Mouse (Mus musculus) kidney, embryonic 14.5 days (tissue): ENCODE measurements around the gene Capg. TPM values are rescaled to one million over a fixed set of nuclear protein-coding genes. Genes with fewer than 3 reads are reported as not detected.

Experiments
- ATAC-seq: fragments of 200-750 bp; cut with Nextera tagmentation; 2 replicates; pipeline ENCODE4 v1.8.0; 2017; ENCODE audit warnings: moderate number of reproducible peaks, mild to moderate bottlenecking, moderate TSS enrichment, moderate library complexity; ENCODE audit not compliant: low FRiP score, low TSS enrichment
- H3K27ac ChIP-seq: fragments of 300-500 bp; sonication (generic); 2 replicates; pipeline ENCODE4 v1.5.1; 2014; ENCODE audit warnings: low read depth, mild to moderate bottlenecking, low read length, moderate library complexity, mixed read lengths
- H3K27me3 ChIP-seq: fragments of 300-500 bp; sonication (generic); 2 replicates; pipeline ENCODE4 v1.6.1; 2014; ENCODE audit warnings: mild to moderate bottlenecking, low read length; ENCODE audit not compliant: control insufficient read depth, insufficient read depth
- H3K36me3 ChIP-seq: fragments of 300-500 bp; sonication (generic); 2 replicates; pipeline ENCODE4 v1.6.1; 2014; ENCODE audit warnings: low read length, mixed read lengths; ENCODE audit not compliant: control insufficient read depth, insufficient read depth
- H3K4me1 ChIP-seq: fragments of 300-500 bp; sonication (generic); 2 replicates; pipeline ENCODE4 v1.6.1; 2014; ENCODE audit warnings: low read length, mixed read lengths; ENCODE audit not compliant: control insufficient read depth, insufficient read depth
- H3K4me2 ChIP-seq: fragments of 300-500 bp; sonication (generic); replicated peaks from 2 replicates; pipeline ENCODE4 v1.6.1; 2014; ENCODE audit warnings: low read depth, mild to moderate bottlenecking, low read length
- H3K4me3 ChIP-seq: fragments of 300-500 bp; sonication (generic); 2 replicates; pipeline ENCODE4 v1.5.1; 2014; ENCODE audit warnings: mild to moderate bottlenecking, low read length
- H3K9ac ChIP-seq: fragments of 300-500 bp; sonication (generic); 2 replicates; pipeline ENCODE4 v1.6.1; 2014; ENCODE audit warnings: low read depth, mild to moderate bottlenecking, low read length, moderate library complexity
- H3K9me3 ChIP-seq: fragments of 300-500 bp; sonication (generic); 2 replicates; pipeline ENCODE4 v1.6.1; 2016; ENCODE audit warnings: low read length; ENCODE audit not compliant: control insufficient read depth
- WGBS: fragments of 180-500 bp; shearing (Covaris S2); extraction: QIAGEN DNeasy Blood & Tissue Kit; methylation state at CpG from one replicate; pipeline ENCODE4 v1.1.7; 2014; 5-methylcytosine and 5-hydroxymethylcytosine counted together
- polyA plus RNA-seq: library from polyadenylated mRNA; unstranded; fragments of >200 nt; fragmentation: Nextera tagmentation; extraction: Ambion mirVana; gene quantifications from 2 replicates; pipeline ENCODE4 v1.2.1, GENCODE M21; 2014

The Capg gene
- polyA plus RNA-seq, 1 experiment from 2014 or later: 66.6 TPM

DNA sequence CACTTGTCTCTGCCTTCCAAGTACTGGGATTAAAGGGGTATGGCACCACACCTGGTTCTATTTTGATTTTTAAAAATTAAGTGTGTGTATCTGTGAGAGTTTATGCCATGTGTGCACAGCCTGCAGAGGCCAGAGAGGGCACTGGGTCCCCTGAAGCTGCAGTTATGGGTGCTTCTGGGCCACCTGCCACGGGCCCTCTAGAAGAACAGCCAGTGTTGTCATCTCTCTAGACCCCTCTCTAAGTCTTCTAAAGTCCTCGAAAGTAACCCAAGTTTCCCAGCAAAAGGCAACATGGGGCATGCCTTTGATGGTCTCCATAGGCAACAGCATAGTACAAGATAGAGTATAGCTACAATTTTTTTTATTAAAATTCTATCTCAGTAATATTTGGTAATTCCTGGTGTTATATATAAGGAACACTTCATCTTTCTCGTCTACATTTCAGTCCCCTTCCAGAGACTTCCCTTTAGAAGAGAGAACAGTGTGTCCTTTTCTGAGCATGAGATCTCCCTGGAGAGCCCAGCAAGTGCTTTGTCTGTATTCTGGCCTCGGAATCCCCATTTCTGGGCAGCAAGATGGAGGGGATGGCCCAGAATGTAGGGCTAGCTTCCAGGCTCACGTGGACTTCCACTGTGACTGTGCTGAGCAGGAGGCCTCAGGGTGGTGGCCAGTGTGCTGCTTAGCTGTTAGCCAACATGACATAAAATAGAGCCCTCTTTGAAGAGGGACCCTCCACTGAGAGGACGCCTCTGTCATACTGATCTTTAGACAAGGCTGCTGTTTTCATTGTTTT lies 49.0 kb downstream of the Capg start:
- no peaks in the 10 kb centered on the region for H3K36me3 ChIP-seq
- H3K4me1 ChIP-seq: peaks cover 8% of the 10 kb centered on the region; the same call in 1 of the 2 replicates
- ATAC-seq: no peak
- H3K4me2 ChIP-seq: no peak overlapping the region
- no peak overlapping the region for H3K4me3 ChIP-seq
- no peaks in the 10 kb centered on the region for H3K9me3 ChIP-seq
- WGBS: 78% methylated on average over 6 of the region's 6 CpGs
- no peak overlapping the region for H3K27ac ChIP-seq
- no peak overlapping the region for H3K9ac ChIP-seq
- no peaks in the 10 kb centered on the region for H3K27me3 ChIP-seq

DNA sequence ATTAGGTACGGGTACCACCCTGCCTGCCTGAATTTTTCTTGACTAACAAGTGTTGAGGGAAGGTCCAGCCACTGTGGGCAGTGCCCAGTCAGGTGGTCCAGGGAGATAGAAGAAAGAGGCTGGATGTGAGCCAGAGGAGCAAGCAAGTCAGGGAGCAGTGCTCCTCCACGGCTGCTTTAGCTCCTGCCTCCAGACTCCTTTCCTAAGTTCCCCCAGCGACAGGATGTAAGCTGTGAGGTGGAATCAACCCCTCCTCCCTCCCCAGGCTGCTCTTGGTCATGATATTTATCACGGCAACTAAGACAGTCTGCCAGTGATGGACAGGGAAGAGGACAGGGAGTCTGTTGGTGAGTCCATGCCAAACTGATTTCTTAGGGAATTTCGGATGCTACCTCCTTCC lies 49.7 kb downstream of the Capg start:
- peaks cover 11% of the 10 kb centered on the region for H3K4me1 ChIP-seq
- 58% methylated on average over 5 of the region's 5 CpGs for WGBS
- no peaks in the 10 kb centered on the region for H3K36me3 ChIP-seq
- no peak overlapping the region for H3K27ac ChIP-seq
- no peak overlapping the region for H3K9ac ChIP-seq
- H3K4me2 ChIP-seq: no peak overlapping the region
- H3K27me3 ChIP-seq: no peaks in the 10 kb centered on the region
- no peak overlapping the region for H3K4me3 ChIP-seq
- H3K9me3 ChIP-seq: no peaks in the 10 kb centered on the region
- ATAC-seq: no peak

DNA sequence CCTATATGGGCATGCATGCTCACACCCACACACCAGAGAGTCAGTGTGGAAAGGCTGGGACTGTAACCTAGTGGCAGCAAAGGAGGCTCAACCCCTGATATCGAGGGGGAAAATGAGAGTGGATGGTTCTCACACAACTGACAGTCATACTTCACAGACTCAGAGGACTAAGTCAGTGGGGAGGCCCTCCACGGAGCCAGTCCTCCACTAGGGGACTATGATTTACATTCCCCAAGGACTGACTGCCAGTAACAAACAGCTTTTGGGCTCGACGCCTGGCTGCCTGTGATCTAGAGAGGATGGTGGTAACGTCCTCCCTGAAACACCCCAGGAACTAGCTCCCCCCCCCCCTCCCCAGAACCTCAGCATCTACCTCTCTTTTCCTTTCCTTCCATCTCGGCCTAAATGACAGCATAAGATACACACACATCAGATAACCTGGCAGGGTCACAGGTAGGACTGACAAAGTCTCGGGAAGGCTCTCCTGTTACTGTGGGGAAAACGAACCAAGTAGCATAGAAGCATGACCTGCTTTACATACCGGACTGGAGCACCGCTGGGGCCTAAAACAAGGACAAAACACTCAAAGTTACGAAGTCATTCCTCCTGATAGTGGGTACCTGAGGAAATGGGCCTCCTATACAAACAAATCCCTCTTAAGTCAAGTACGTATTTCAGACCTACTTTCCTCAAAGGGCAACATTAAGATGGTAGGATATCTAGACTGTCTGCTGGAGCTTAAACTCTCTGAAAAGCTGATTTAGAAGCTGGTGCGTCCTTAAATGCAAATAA lies 53.1 kb downstream of the Capg start:
- H3K27ac ChIP-seq: no peak overlapping the region
- H3K4me1 ChIP-seq: peaks cover 17% of the 10 kb centered on the region
- H3K4me3 ChIP-seq: peak overlapping the region; percentile 70
- no peaks in the 10 kb centered on the region for H3K9me3 ChIP-seq
- H3K4me2 ChIP-seq: peak overlapping the region; percentile 64
- no peaks in the 10 kb centered on the region for H3K36me3 ChIP-seq
- no peak for ATAC-seq
- H3K27me3 ChIP-seq: no peaks in the 10 kb centered on the region
- H3K9ac ChIP-seq: peak overlapping the region; percentile 64
- WGBS: 37% methylated on average over 13 of the region's 13 CpGs

DNA sequence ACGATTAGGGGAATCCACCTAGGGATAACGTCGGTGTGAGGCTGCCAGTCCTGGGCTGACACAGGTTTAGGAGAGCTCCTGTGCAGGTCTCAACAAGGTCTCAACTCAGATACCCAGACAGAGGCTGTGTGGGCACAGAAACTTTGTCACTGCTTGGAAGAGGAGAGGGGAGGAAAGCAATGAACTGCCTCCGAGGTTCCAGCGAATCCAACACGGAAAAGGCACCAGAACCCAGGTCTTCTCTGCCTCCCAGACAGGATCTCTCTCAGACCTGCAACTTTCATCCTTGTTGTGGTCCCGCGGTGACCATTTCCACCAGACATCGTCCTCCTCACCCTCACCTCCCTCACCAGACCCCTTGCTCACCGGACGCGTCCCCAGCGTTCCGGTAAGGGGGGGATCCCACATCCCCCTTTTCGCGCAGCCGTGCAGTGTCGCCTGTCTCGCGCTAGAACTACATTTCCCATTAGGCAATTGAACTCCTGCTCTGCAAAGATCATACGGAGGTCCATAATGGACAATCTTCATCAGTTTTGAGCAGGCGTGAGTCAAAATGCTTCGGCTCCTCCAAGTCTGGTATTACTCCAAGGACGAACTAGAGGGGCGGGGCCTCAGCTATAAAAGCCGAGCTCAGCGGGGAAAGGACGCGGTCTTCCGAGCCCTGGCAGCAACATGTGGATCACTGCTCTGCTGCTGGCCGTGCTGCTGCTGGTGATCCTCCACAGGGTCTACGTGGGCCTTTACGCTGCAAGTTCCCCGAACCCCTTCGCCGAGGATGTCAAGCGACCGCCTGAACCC lies 54.0 kb downstream of the Capg start, which contains the start of the genes Elmod3 and Retsat:
Gene Elmod3 (minus strand): TSS at position 458 of the 798 bp plus-strand sequence.
Gene Retsat (plus strand): TSS at position 520 of the 798 bp plus-strand sequence.
- Histone ChIP-seq H3K4me2 (peak within 1 kb of the TSS; percentile 64), H3K27me3 (no peaks in the 10 kb centered on the region), H3K4me1 (peaks cover 17% of the 10 kb centered on the region), H3K9me3 (no peaks in the 10 kb centered on the region), H3K4me3 (peak within 1 kb of the TSS; percentile 70), H3K36me3 (peaks cover under 1% of the 10 kb centered on the region; the same call in 1 of the 2 replicates), H3K9ac (peak within 1 kb of the TSS; percentile 64), H3K27ac (peak within 1 kb of the TSS; percentile 76)
- ATAC-seq: peak; percentile 92
- 1% methylated on average over 38 of the region's 38 CpGs for WGBS

DNA sequence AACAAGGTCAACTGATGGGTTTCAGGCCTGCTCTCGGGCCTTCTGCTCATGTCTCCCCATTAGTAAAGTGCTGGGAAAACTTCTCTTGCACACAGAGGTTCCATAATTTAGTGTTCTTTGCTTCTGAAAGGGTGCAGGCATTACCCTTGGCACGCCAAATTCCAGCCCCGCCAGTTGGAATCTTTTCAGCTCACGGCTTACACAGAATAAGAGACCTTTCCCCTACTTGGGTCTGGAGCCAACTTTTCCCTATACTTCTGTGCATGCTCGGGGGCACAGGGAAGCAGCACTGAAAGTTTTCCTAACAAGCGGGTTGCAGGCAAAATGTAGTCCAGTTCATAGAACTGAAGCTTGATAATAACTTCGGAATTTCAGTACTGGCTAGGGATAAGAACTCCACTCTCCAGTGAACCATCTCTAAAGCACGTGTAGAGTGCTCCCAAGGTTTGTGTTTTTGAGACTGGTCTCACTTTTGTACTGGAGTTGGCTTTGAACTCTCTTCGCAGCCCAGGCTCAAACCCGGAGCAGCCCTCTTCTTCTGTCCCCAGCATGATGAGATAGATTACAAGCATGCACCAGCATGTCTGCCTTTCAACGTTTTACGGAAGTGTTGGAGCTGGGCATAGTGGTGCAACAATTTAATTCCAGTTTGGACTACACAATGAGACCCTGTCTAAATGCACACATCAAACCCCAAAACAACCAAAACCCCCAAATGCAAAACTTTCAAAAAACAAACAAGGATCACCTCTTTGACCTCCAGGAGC lies 54.8 kb downstream of the Capg start:
- H3K4me3 ChIP-seq: peak overlapping the region; percentile 70
- peak overlapping the region; percentile 64 for H3K9ac ChIP-seq
- 43% methylated on average over 12 of the region's 12 CpGs for WGBS
- H3K4me2 ChIP-seq: peak overlapping the region; percentile 64
- peaks cover 7% of the 10 kb centered on the region; the same call in 1 of the 2 replicates for H3K36me3 ChIP-seq
- H3K4me1 ChIP-seq: peaks cover 17% of the 10 kb centered on the region
- no peaks in the 10 kb centered on the region for H3K9me3 ChIP-seq
- peak; percentile 11 for ATAC-seq
- H3K27me3 ChIP-seq: no peaks in the 10 kb centered on the region
- peak overlapping the region; percentile 76 for H3K27ac ChIP-seq

DNA sequence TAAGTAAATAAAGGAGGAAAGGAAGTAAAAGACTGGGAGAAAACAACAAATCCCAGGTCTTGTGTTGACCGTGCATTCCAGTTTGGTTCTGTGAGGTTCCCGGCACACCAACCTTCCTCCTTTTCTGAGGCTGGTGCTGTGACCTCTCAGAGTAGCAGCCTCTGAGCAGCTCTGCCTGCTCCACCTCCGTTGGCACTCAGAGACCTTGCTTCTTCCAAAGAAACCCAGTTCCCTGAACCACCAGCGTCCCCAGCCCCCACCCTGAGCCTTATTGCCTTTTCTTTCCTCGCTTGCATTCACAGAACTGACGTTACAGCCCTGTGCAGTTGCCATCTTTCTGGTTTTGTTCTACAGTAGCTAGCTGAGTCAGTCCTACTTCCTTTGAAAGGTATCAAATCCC lies 56.0 kb downstream of the Capg start:
- H3K4me2 ChIP-seq: no peak overlapping the region

DNA sequence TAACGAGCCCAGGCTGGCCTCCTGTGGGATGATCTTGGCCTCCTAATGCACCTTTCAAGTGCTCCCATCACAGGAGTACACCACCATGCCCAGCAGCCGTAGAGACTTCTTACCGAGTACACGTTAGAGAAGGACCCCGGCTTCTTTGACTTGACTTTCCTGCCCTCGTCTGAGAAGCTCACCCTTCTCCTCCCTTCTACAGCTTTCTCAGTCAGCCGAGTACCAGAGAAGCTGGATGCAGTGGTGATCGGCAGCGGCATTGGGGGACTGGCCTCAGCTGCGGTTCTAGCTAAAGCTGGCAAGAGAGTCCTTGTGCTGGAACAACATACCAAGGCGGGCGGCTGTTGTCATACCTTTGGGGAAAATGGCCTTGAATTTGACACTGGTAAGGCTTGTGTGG lies 56.6 kb downstream of the Capg start:
- H3K4me1 ChIP-seq: peaks cover 17% of the 10 kb centered on the region
- no peak overlapping the region for H3K9ac ChIP-seq
- no peak for ATAC-seq
- no peaks in the 10 kb centered on the region for H3K9me3 ChIP-seq
- no peak overlapping the region for H3K4me2 ChIP-seq
- H3K36me3 ChIP-seq: peaks cover 21% of the 10 kb centered on the region
- H3K27me3 ChIP-seq: no peaks in the 10 kb centered on the region
- no peak overlapping the region for H3K4me3 ChIP-seq
- H3K27ac ChIP-seq: no peak overlapping the region
- 86% methylated on average over 12 of the region's 12 CpGs for WGBS

More for the DNA sequence above, 56.0 kb downstream of the Capg start:
- no peak for ATAC-seq
- Histone ChIP-seq H3K27ac (no peak overlapping the region), H3K27me3 (no peaks in the 10 kb centered on the region), H3K4me1 (peaks cover 17% of the 10 kb centered on the region), H3K36me3 (peaks cover 17% of the 10 kb centered on the region; the same call in 1 of the 2 replicates), H3K9me3 (no peaks in the 10 kb centered on the region), H3K9ac (no peak overlapping the region), H3K4me3 (no peak overlapping the region)
- WGBS: 80% methylated on average over 6 of the region's 6 CpGs

DNA sequence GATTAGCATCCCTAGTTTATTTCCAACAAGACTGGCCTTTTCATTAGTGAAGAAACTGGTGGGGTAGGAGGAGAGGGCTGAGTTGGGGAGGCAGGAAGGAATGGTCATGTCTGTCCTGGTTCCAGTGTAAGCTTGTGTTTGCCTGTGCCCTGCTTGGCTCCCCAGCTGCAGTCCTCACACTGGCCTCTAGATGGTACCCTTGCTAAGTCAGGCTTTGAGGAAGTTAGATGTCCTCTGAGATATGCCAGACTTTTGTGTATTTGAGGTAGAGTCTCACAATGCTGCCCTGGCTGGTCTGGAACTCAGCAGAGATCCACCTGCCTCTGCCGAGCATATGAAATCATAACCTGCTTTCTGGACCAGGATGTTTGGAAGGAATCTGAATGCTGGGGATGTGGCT lies 57.5 kb downstream of the Capg start:
- Histone ChIP-seq H3K4me2 (no peak overlapping the region), H3K27ac (no peak overlapping the region), H3K27me3 (no peaks in the 10 kb centered on the region), H3K9ac (no peak overlapping the region), H3K36me3 (peaks cover 31% of the 10 kb centered on the region), H3K4me1 (peaks cover 16% of the 10 kb centered on the region), H3K9me3 (no peaks in the 10 kb centered on the region), H3K4me3 (no peak overlapping the region)
- 64% methylated on average over 1 of the region's 1 CpGs for WGBS
- no peak for ATAC-seq
